Mouse (Mus musculus) duodenum, adult 2 months (tissue): ENCODE data around the gene Klrc3. TPM values are rescaled to one million over a fixed set of nuclear protein-coding genes. Genes with fewer than 3 reads are reported as not detected.

Experiments used
- polyA plus RNA-seq: library from polyadenylated mRNA; depleted of rRNA; stranded (reverse); fragments of >200 nt; gene quantifications from 2 replicates; pipeline ENCODE4 v1.2.3, GENCODE M21; 2012; ENCODE audit warnings: low replicate concordance; rRNA removed

The Klrc3 gene
- polyA plus RNA-seq = not detected in 2 replicates

DNA sequence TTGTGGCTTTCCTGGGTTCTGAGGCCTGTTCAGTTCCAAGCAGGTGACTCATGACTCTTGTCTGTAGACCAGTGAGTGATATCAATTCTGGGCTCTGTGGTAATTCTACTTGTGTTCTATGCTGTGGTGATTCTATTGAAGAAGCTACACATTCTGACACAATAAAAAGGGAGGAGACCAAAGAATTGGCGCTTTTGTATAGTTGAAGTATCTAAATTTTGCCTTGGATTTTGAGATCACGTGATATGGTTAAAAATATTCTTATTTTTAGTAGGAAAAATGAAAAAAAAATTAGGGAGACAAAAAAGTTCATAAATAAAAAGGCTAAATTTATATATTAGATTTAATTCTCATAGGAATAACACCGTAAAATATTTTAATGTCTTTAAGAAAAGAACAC, at the start of gene Klrc3:
Gene Klrc3 (minus strand): TSS at position 101 of the 400 bp plus-strand sequence.

DNA sequence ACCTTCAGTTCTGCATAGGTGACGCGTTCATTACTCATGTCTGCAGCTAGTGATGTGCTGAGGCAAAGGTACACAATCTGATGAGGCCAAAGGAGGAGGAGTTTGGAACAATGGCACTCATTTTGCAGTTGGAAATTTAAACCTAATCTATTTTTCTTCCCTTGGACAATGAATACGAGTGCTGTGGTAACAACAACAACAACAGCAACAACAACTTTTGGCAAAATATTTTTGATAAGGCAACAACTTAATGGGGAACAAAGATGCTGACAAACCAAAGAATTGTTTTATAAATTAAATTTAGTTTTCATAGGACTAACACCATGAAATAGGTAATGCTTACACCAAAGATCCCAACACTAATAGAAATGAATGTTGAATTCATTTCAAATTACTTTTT, 35.7 kb upstream of the Klrc3 start, which contains the start of gene Klrc1:
Gene Klrc1 (minus strand): TSS at position 101 of the 400 bp plus-strand sequence.

DNA sequence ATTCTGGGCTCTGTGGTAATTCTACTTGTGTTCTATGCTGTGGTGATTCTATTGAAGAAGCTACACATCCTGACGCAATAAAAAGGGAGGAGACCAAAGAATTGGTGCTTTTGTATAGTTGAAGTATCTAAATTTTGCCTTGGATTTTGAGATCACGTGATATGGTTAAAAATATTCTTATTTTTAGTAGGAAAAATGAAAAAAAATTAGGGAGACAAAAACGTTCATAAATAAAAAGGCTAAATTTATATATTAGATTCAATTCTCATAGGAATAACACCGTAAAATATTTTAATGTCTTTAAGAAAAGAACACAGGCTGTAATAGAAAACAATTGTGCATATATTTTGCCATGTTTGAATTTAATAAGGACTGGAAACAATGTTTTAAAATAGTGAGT, 17.5 kb upstream of the Klrc3 start, which contains the start of gene Klrc2:
Gene Klrc2 (minus strand): TSS at position 101 of the 400 bp plus-strand sequence.

DNA sequence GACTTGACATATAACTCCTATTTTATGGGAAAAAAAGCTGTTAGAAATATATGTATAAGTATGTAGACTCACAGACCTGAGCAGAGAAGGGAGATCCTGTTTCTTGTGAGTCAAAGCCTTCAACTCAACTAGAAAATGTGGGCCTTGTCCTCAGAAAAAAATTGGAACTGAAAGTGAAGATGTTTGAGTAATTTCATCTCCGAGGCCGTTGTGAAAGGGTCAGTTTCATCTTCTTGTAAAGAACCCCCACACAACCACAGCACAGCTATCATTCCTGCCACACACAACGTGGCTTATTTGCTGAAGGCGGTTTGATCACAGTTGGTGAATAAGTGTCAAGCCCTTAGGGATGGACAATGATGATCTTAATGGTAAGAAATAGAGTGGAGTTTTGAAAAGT, 19.4 kb downstream of the Klrc3 start, which contains the start of gene Klrk1:
Gene Klrk1 (minus strand): TSS at position 130 of the 400 bp plus-strand sequence.

DNA sequence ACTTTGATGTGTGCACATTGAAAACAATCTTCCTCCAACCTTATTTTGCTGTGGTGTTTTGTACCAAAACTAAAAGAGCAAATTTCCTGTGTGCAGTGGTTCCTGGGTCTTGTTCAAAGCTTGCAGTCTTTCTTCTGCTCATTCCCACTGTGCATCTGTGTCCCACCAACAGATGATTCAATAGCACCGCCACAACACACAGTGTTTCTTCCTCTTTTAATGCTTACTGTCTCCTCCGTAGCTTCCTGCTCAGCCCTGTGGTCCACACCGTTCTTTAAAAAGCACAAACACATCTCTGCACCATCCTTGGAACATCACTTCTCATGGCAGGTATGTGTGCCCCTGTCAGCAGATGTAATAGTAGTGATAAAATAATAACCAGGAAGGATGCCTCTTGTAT, 51.6 kb downstream of the Klrc3 start, which contains the start of gene Klrd1:
Gene Klrd1 (plus strand): TSS at position 275 of the 400 bp plus-strand sequence.

Other genes starting within 250 kb of the Klrc3 start
- 0.06 and 0.47 TPM in 2 replicates for gene Clec1b, start 246.0 kb downstream of the Klrc3 start, polyA plus RNA-seq
- 0.06 and 0.34 TPM in 2 replicates for gene Clec9a, start 234.5 kb downstream of the Klrc3 start, polyA plus RNA-seq
- 0.14 and 0.46 TPM in 2 replicates for gene Clec1a, start 191.3 kb downstream of the Klrc3 start, polyA plus RNA-seq
- not detected in 2 replicates for gene Olr1, start 136.2 kb downstream of the Klrc3 start, polyA plus RNA-seq
- not detected in 2 replicates for gene Tmem52b, start 130.8 kb downstream of the Klrc3 start, polyA plus RNA-seq
- gene Gabarapl1, start 110.2 kb downstream of the Klrc3 start, polyA plus RNA-seq = 11.0 and 14.0 TPM in 2 replicates
- not detected in 2 replicates for gene Klre1, start 65.4 kb downstream of the Klrc3 start, polyA plus RNA-seq
- not detected in 2 replicates for gene Klrd1, start 51.6 kb downstream of the Klrc3 start, polyA plus RNA-seq
- not detected in 2 replicates for gene Klrk1, start 19.5 kb downstream of the Klrc3 start, polyA plus RNA-seq
- gene Klrc2, start 17.4 kb upstream of the Klrc3 start, polyA plus RNA-seq = not detected in 2 replicates
- gene Klrc1, start 35.6 kb upstream of the Klrc3 start, polyA plus RNA-seq = not detected in 2 replicates
- not detected in 2 replicates for gene Klri1, start 73.8 kb upstream of the Klrc3 start, polyA plus RNA-seq
- gene Klri2, start 97.1 kb upstream of the Klrc3 start, polyA plus RNA-seq = not detected in 2 replicates
- not detected in 2 replicates for gene Gm156, start 140.9 kb upstream of the Klrc3 start, polyA plus RNA-seq
- not detected in 2 replicates for gene Gm17631, start 219.3 kb upstream of the Klrc3 start, polyA plus RNA-seq
- gene Klra17, start 233.3 kb upstream of the Klrc3 start, polyA plus RNA-seq = 0.08 TPM in 1 of 2 replicates, not detected in the other